Mouse (Mus musculus): ENCODE data around the gene Glce. TPM values are rescaled to one million over a fixed set of nuclear protein-coding genes. Genes with fewer than 3 reads are reported as not detected.

Glce gene
- polyA plus RNA-seq (2012; rRNA removed): 14.2 and 15.1 TPM in 2 replicates

DNA sequence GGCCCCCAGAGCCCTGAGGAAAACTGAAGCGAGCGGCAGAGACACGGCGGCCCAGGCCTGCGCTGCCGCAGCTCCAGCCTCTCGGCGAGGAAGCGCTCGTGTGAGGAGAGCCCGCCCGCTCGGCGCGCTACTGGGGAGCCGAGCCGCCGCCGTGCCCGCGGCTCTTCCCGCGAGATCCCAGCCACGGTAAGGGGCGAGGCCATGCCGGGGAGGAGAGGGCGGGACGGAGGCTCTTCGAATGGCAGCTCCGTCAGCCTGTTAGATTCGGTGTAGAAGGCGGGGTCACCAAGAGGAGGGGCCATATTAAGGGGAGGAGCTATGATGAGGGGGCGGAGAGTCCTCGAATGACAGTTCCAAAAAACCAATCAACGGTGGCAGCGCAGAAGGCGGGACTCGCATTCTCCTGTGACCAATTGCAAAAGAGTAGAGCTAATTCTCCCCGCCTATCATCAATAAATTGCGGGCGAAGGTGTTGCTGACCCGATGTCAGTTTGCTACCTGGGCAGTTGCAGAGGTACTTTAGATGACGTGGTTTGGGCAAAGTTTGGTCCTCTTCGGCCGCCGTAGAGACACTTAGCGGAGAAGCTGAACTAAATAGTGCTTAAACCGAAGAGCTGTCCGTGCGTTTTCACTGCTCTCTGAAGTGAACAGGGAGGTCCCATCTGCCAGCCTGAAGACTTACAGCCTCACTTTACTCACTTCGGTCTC is at the start of gene Glce:
Glce (minus strand) TSS at position 148 of the 708 bp plus-strand sequence.

DNA sequence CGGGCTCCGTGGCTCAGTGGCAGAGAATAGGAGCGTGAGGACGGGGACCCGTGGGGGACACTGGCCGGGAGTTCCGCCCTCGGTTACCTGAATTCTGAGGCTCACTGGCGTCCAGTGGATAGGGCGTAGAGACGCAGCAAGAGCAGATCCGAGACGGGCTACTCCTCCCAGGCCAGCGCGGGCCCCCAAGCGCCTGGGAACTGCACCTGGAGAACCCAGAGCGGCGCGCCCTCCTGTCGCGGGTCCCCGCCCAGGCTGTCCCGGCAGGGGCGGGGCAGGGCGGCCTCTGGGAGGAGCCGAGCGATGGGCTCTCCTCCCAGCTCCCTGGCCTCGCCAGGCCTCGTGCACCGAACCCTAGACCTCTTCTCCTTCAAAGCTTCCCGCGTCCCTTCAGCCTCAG is 95.9 kb downstream of the Glce start, which contains the start of gene Paqr5:
Paqr5 (minus strand) TSS at position 257 of the 400 bp plus-strand sequence.

Other genes with a start within 250 kb of the Glce start
- 5,257 and 5,525 TPM in 2 replicates for gene Rplp1, start 208.1 kb downstream of the Glce start, polyA plus RNA-seq (2012; rRNA removed)
- 11.5 and 11.7 TPM in 2 replicates for gene Kif23, start 175.9 kb downstream of the Glce start, polyA plus RNA-seq (2012; rRNA removed)
- 0.19 and 0.29 TPM in 2 replicates for gene Paqr5, start 95.8 kb downstream of the Glce start, polyA plus RNA-seq (2012; rRNA removed)
- not detected in 2 replicates for gene Spesp1, start 159.6 kb upstream of the Glce start, polyA plus RNA-seq (2012; rRNA removed)
- gene Anp32a, start 218.6 kb upstream of the Glce start, polyA plus RNA-seq (2012; rRNA removed): 385 and 401 TPM in 2 replicates